Mouse (Mus musculus) bone marrow, adult 2 months (tissue): ENCODE measurements around the gene Nphp4.

Source experiments
- CTCF ChIP-seq: fragments of 200-500 bp; IDR thresholded peaks from 2 replicates; pipeline ENCODE4 v1.5.1; 2011; ENCODE audit warnings: low read length, control low read depth; ENCODE audit not compliant: control insufficient read depth, insufficient read depth
- POLR2A ChIP-seq: fragments of 200-500 bp; IDR thresholded peaks from 2 replicates; pipeline ENCODE4 v1.6.1; 2011; ENCODE audit warnings: low read depth, mild to moderate bottlenecking, control low read depth, low read length, borderline replicate concordance; ENCODE audit not compliant: control insufficient read depth

DNA sequence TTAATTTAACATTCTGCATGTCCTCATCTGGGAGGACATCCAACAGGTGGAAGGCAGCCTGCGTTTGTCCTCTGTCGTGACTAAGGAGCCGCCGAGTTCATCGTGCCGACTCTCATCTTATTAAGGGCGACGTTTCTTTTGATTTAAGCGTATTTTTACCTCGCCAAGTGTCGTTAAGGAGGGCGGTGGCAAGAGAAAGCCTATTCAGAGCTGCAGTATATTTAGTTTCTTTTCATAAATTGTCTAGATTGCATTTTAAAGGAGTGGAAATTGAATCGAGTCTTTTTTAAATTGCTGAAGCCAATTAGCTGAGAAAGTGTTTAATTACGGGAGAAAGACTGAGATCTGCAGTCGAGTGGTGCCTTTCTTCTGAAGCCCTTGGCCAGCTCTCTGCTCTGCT is 109.0 kb downstream of the Nphp4 start:
- no peak for TF ChIP-seq CTCF
- TF ChIP-seq POLR2A: no peak
